1 mouse cellular context compared by ENCODE assay signal in the genomic region with DNA sequence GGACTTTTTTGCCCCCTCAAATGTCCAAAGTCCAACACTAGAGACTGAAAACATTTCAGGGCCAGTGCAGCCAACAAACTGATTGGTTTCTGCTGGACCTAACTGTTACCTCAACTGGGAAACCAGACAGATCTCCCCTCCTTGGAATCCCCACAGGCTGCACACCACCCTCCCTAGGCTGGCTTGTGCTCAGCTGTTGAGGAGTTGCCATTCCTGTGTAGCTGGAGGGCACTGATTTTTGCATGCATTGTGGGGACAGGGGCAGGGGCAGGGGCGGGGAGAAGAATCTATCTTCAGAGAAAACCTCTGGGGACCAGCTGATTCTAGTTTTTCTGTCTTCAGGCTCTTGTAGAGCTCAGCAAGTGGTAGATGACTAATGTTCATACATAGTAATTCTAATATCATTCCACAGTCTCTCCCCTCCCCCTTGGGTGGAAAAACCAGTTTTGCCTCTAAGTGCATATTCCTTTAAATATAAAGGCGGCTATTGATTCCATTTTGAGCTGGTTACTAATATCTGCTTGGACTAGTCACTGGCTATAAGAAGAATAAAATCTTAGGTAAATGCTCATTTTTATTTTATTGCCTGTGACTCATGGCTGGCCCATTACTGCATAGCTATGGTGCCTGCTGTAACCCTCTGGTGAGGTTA.
A peak's percentile ranks its signal among the peaks of the same experiment; 100 is the strongest.
TF ChIP-seq lines count a peak whose summit lies in the region.

No protein-coding gene starts in this region.

TF ChIP-seq in CH12.LX, 34 proteins besides CTCF, POLR2A, EP300 and RAD21 (continued from another document):
- peak; percentile 56; the same call in 1 of the 2 replicates for TF ChIP-seq TCF12 (IDR thresholded peaks at IDR 0.05; ENCODE audit: low read depth, low read length)
- TF ChIP-seq E2F4 (IDR thresholded peaks at IDR 0.05; ENCODE audit: insufficient replicate concordance, low read depth, low read length): no peak
- TF ChIP-seq RCOR1 (conservative IDR thresholded peaks at IDR 0.05; ENCODE audit: low read depth, low read length): peak; percentile 64
- peak; percentile 72; the same call in 1 of the 2 replicates for TF ChIP-seq SIN3A (IDR thresholded peaks at IDR 0.05; ENCODE audit: low read length)
- TF ChIP-seq PAX5 (IDR thresholded peaks at IDR 0.05; ENCODE audit: low read length): no peak
- no peak for TF ChIP-seq USF2 (conservative IDR thresholded peaks at IDR 0.05; ENCODE audit: low read depth, low read length)
- no peak; the same call in 1 of the 2 replicates for TF ChIP-seq CHD2 (IDR thresholded peaks at IDR 0.05; ENCODE audit: low read length)
- TF ChIP-seq ZMIZ1 (IDR thresholded peaks at IDR 0.05; ENCODE audit: low read depth, low read length): no peak
- TF ChIP-seq JUND (conservative IDR thresholded peaks at IDR 0.05; ENCODE audit: low read depth, low read length): no peak; the same call in 1 of the 2 replicates
- TF ChIP-seq ZNF384 (IDR thresholded peaks at IDR 0.05; ENCODE audit: low read depth, low read length): peak; percentile 48; the same call in 1 of the 2 replicates
- TF ChIP-seq ELF1 (IDR thresholded peaks at IDR 0.05; ENCODE audit: low read depth, low read length): no peak; the same call in 1 of the 2 replicates
- no peak for TF ChIP-seq USF1 (IDR thresholded peaks at IDR 0.05; ENCODE audit: low read depth, low read length)
- TF ChIP-seq CHD1 (IDR thresholded peaks at IDR 0.05; ENCODE audit: low read depth, low read length): 0 out of 2 replicates have a peak, but pooled peaks have one; percentile 57
- no peak for TF ChIP-seq NRF1 (IDR thresholded peaks at IDR 0.05; ENCODE audit: low read depth, low read length)
- no peak for TF ChIP-seq NELFE (IDR thresholded peaks at IDR 0.05; ENCODE audit: low read depth, low read length)
- TF ChIP-seq TBP (conservative IDR thresholded peaks at IDR 0.05; ENCODE audit: low read depth, low read length): no peak
- TF ChIP-seq MYC (IDR thresholded peaks at IDR 0.05; ENCODE audit: low read depth, low read length): no peak
- TF ChIP-seq MAFK (IDR thresholded peaks at IDR 0.05; ENCODE audit: insufficient replicate concordance, low read length): no peak
- no peak for TF ChIP-seq UBTF (IDR thresholded peaks at IDR 0.05; ENCODE audit: low read depth, low read length)
- TF ChIP-seq ZC3H11A (IDR thresholded peaks at IDR 0.05; ENCODE audit: low read depth, low read length): no peak
- peak; percentile 81 for TF ChIP-seq IRF4 (IDR thresholded peaks at IDR 0.05; ENCODE audit: low read depth, low read length)
- TF ChIP-seq HCFC1 (IDR thresholded peaks at IDR 0.05; ENCODE audit: low read depth, low read length): no peak
- peak; percentile 77 for TF ChIP-seq BHLHE40 (IDR thresholded peaks at IDR 0.05; ENCODE audit: low read depth, low read length)
- 0 out of 2 replicates have a peak, but pooled peaks have one; percentile 25 for TF ChIP-seq JUN (IDR thresholded peaks at IDR 0.05; ENCODE audit: insufficient read depth, low read depth, low read length)
- no peak for TF ChIP-seq GABPA (IDR thresholded peaks at IDR 0.05; ENCODE audit: insufficient replicate concordance, low read depth, low read length)
- peak; percentile 94 for TF ChIP-seq ETS1 (conservative IDR thresholded peaks at IDR 0.05; ENCODE audit: low read depth, low read length)
- TF ChIP-seq MAZ (IDR thresholded peaks at IDR 0.05; ENCODE audit: low read depth, low read length): peak; percentile 54; the same call in 1 of the 2 replicates
- TF ChIP-seq MEF2A (IDR thresholded peaks at IDR 0.05; ENCODE audit: borderline replicate concordance, low read depth, low read length): peak; percentile 68; the same call in 1 of the 2 replicates
- no peak for TF ChIP-seq MAX (IDR thresholded peaks at IDR 0.05; ENCODE audit: low read length)
- no peak for TF ChIP-seq KAT2A (IDR thresholded peaks at IDR 0.05; ENCODE audit: insufficient replicate concordance, low read length)
TF ChIP-seq in CH12.LX: peak in this region for 12.
